Mouse (Mus musculus) limb, embryonic 11.5 days (tissue): ENCODE results near the gene Ufd1. TPM values are rescaled to one million over a fixed set of nuclear protein-coding genes. Genes with fewer than 3 reads are reported as not detected.

Experiments used
- ATAC-seq: fragments of 200-750 bp; cut with Nextera tagmentation; 2 replicates; pipeline ENCODE4 v1.8.0; 2017; ENCODE audit warnings: low read depth; ENCODE audit not compliant: insufficient number of reproducible peaks, low FRiP score, low TSS enrichment
- DNase-seq: peaks from one replicate; pipeline ENCODE4 v3.0.0-alpha.2; 2015; ENCODE audit warnings: low spot score
- H3K27ac ChIP-seq: fragments of 300-500 bp; sonication (generic); replicated peaks from 2 replicates; pipeline ENCODE4 v1.5.1; 2014; ENCODE audit warnings: low read depth, mild to moderate bottlenecking, low read length
- H3K27me3 ChIP-seq: fragments of 300-500 bp; sonication (generic); 2 replicates; pipeline ENCODE4 v1.6.1; 2014; ENCODE audit warnings: mild to moderate bottlenecking, low read length, mixed read lengths; ENCODE audit not compliant: control insufficient read depth, insufficient read depth
- H3K36me3 ChIP-seq: fragments of 300-500 bp; sonication (generic); 2 replicates; pipeline ENCODE4 v1.6.1; 2014; ENCODE audit warnings: mild to moderate bottlenecking, low read length, moderate library complexity, mixed read lengths; ENCODE audit not compliant: control insufficient read depth, insufficient read depth
- H3K4me1 ChIP-seq: fragments of 300-500 bp; sonication (generic); 2 replicates; pipeline ENCODE4 v1.6.1; 2014; ENCODE audit warnings: low read length, mixed read lengths; ENCODE audit not compliant: control insufficient read depth, insufficient read depth
- H3K4me2 ChIP-seq: fragments of 300-500 bp; sonication (generic); 2 replicates; pipeline ENCODE4 v1.6.1; 2014; ENCODE audit warnings: low read depth, mild to moderate bottlenecking, moderate library complexity; ENCODE audit not compliant: severe bottlenecking
- H3K4me3 ChIP-seq: fragments of 300-500 bp; sonication (generic); 2 replicates; pipeline ENCODE4 v1.5.1; 2014; ENCODE audit warnings: low read depth, low read length
- H3K9ac ChIP-seq: fragments of 300-500 bp; sonication (generic); 2 replicates; pipeline ENCODE4 v1.6.1; 2014; ENCODE audit warnings: mild to moderate bottlenecking, low read length
- H3K9me3 ChIP-seq: fragments of 300-500 bp; sonication (generic); 2 replicates; pipeline ENCODE4 v1.6.1; 2016; ENCODE audit warnings: low read length; ENCODE audit not compliant: control insufficient read depth
- WGBS: fragments of 180-500 bp; shearing (Covaris S2); extraction: QIAGEN DNeasy Blood & Tissue Kit; methylation state at CpG from one replicate; pipeline ENCODE4 v1.1.7; 2014; 5-methylcytosine and 5-hydroxymethylcytosine counted together
- polyA plus RNA-seq: library from polyadenylated mRNA; unstranded; fragments of >200 nt; fragmentation: Nextera tagmentation; extraction: Ambion mirVana; gene quantifications from 2 replicates; pipeline ENCODE4 v1.2.1, GENCODE M21; 2014

The Ufd1 gene
- polyA plus RNA-seq, 1 experiment from 2014 or later: 96.5 TPM

DNA sequence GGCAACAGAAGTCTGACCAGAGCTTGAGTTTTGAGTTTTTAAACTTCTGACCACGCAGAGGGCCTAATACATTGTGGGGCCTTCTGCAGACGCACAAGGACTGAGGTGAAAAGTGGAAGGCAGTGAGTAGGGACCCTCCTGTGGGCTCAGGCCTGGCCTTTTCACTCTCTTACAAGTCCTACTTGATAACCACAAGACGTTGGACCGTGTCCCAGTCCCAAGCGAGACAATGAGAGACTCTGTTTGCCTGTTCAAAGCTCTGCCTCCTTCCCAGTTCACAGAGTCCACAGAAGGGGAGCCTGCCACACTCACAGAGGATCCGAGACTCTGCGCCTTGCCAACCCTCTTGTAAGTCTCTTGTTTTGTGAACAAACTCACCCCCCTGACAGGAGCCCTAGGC, 14.9 kb upstream of the Ufd1 start:
- H3K4me3 ChIP-seq: no peak overlapping the region
- no peaks in the 10 kb centered on the region for H3K4me1 ChIP-seq
- no peaks in the 10 kb centered on the region for H3K9me3 ChIP-seq
- H3K4me2 ChIP-seq: no peak overlapping the region
- H3K27me3 ChIP-seq: no peaks in the 10 kb centered on the region
- WGBS: 94% methylated on average over 7 of the region's 7 CpGs
- no peak for DNase-seq
- H3K27ac ChIP-seq: no peak overlapping the region
- no peak overlapping the region for H3K9ac ChIP-seq
- no peak for ATAC-seq
- H3K36me3 ChIP-seq: peaks cover 35% of the 10 kb centered on the region

DNA sequence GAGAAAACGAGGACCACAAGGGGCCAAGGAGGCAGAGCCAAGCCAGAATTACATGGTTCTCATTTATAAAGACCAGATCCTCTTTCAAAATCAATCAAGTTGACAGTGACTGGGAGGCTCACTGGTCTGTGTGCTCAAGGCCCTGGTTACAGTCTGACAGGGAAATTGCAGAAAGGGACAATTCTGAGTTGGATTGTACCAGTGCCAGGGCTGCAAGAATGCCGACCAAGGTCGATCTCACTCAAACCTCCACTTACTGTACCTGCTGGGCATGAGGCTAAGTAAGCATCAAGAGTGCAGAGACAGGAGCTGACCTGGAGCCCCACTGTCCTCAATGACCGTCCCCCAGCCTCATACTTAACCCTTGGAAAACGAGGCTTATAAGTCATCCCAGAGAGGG, 13.4 kb upstream of the Ufd1 start:
- peaks cover 32% of the 10 kb centered on the region for H3K36me3 ChIP-seq
- no peak overlapping the region for H3K27ac ChIP-seq
- 91% methylated on average over 5 of the region's 5 CpGs for WGBS
- H3K4me2 ChIP-seq: no peak overlapping the region
- no peak overlapping the region for H3K4me3 ChIP-seq
- no peak overlapping the region for H3K9ac ChIP-seq
- no peaks in the 10 kb centered on the region for H3K9me3 ChIP-seq
- ATAC-seq: no peak
- no peak for DNase-seq
- H3K27me3 ChIP-seq: no peaks in the 10 kb centered on the region
- no peaks in the 10 kb centered on the region for H3K4me1 ChIP-seq

DNA sequence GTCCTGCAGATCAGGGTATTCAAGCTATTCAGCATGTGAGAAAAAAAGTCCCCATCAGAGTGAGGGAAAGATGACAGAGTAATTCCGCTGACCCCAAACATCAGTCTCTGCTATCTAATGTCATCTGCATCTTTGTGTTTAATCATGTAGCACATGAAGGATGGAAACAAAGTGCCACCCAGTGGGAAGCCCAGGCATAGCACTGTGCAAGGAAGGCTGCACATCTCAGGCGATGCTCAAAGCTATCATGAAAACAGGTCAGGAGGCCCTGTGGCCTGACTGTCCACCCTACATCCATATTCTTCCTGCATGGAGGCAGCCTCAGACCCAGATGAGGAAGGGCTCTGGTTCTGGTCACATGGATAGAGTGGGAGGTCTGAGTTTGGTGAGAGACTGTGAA, 12.7 kb upstream of the Ufd1 start:
- Histone ChIP-seq H3K9ac (no peak overlapping the region), H3K27me3 (no peaks in the 10 kb centered on the region), H3K9me3 (no peaks in the 10 kb centered on the region), H3K36me3 (peaks cover 35% of the 10 kb centered on the region), H3K27ac (no peak overlapping the region), H3K4me3 (no peak overlapping the region), H3K4me2 (no peak overlapping the region), H3K4me1 (no peaks in the 10 kb centered on the region)
- ATAC-seq (no peak), DNase-seq (peak; percentile 32)
- WGBS: 76% methylated on average over 2 of the region's 2 CpGs

DNA sequence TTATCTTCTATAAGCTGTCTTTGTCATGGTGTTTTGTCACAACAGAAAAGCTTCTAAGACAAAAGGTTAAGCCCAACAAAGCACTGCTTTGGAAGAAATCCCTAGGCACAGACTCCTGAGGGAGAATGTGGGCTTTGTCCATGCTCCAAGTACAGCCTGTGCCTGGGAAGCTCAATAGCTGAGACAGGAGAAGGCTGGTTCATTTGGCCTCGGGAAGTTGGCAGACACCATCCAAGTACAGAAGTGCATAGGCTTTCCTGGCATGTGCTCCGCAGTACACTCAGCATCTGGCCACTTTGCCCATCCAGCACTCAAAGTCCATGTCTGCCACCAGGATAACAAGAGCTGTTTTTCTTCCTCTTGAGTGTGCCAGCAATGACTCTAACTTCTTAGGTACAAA, 5.8 kb upstream of the Ufd1 start:
- WGBS: 100% methylated on average over 2 of the region's 2 CpGs
- Histone ChIP-seq H3K4me2 (no peak overlapping the region), H3K27me3 (no peaks in the 10 kb centered on the region), H3K9ac (no peak overlapping the region), H3K27ac (no peak overlapping the region), H3K9me3 (no peaks in the 10 kb centered on the region), H3K4me3 (no peak overlapping the region), H3K4me1 (no peaks in the 10 kb centered on the region), H3K36me3 (peaks cover 22% of the 10 kb centered on the region; the same call in 1 of the 2 replicates)
- DNase-seq (no peak), ATAC-seq (no peak)

DNA sequence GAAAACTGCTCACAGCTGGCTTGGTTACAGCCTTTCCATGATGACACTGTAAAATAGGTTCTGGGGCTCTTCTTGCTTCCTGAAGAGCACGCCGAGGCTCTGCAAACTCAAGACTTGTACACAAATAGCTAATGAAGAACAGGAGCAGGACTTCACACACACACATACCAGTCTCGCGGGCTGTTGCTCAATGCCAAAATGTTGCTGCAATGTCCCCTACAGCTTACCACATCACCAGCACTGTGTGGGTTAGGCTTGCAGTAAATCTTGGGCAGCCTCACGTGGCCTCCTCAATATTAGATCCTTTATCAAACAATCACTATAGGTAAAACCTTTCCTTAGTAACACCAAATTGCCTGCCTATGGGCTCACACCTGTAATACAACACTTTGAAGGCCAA, 2.6 kb upstream of the Ufd1 start:
- H3K9me3 ChIP-seq: no peaks in the 10 kb centered on the region
- DNase-seq: no peak
- no peak overlapping the region for H3K27ac ChIP-seq
- WGBS: 89% methylated on average over 5 of the region's 5 CpGs
- H3K36me3 ChIP-seq: peaks cover 15% of the 10 kb centered on the region; the same call in 1 of the 2 replicates
- H3K4me2 ChIP-seq: no peak overlapping the region
- no peak for ATAC-seq
- H3K27me3 ChIP-seq: no peaks in the 10 kb centered on the region
- no peak overlapping the region for H3K9ac ChIP-seq
- no peak overlapping the region for H3K4me3 ChIP-seq
- H3K4me1 ChIP-seq: peaks cover 4% of the 10 kb centered on the region; the same call in 1 of the 2 replicates

DNA sequence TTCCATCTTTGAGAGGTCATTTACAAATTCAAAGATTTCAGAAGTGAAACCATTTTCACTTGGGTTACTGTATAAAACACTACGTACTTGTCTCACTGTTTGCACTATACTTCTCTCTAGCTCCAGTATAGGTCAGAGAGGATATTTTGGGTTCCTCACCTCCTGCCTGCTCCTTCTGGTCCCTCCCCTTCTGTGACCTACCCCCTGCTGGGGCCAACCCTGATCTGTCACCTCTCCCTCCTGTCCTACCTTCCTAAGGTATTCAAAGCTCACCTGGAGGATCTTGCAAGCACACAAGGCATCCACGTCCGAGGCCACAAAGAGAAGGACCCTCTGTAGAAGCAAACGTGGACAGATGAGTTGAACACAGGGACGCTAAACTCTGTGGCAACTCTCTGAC, 547 bp upstream of the Ufd1 start:
- peaks cover 4% of the 10 kb centered on the region; the same call in 1 of the 2 replicates for H3K4me1 ChIP-seq
- peak overlapping the region; percentile 72 for H3K4me3 ChIP-seq
- ATAC-seq (peak; percentile 33), DNase-seq (no peak)
- H3K9ac ChIP-seq: peak overlapping the region; percentile 73
- peak overlapping the region; percentile 79 for H3K4me2 ChIP-seq
- 7% methylated on average over 5 of the region's 5 CpGs for WGBS
- no peaks in the 10 kb centered on the region for H3K9me3 ChIP-seq
- H3K36me3 ChIP-seq: peaks cover 12% of the 10 kb centered on the region; the same call in 1 of the 2 replicates
- no peaks in the 10 kb centered on the region for H3K27me3 ChIP-seq
- no peak overlapping the region for H3K27ac ChIP-seq

DNA sequence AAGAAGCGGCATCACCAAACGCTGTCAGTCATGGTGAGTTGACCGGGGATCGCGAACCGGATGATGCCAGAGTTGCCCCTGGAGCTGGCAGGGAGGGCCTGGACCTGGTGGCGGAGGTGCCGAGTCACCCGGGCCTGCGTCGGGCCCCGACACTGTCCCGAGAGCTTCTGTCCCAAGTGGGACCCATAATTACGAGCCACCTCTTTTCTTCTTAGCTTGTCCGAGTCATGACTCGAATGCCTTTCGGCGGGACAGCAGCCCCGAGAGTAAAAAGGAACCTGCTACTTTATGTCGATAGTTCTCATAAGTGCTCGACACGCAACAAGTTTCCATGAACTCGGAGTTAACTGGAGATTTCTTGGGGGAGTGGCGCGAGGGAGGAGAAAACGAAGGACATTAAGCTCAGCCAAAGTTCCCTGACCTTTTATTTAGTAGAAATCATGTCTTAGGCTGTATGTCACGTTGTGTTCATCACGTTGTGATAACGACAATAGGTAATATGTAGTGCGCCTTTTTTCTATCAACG, 869 bp downstream of the Ufd1 start:
- peak overlapping the region; percentile 77 for H3K9ac ChIP-seq
- H3K27me3 ChIP-seq: no peaks in the 10 kb centered on the region
- peak overlapping the region; percentile 72 for H3K4me3 ChIP-seq
- no peak overlapping the region for H3K27ac ChIP-seq
- WGBS: 2% methylated on average over 31 of the region's 31 CpGs
- no peaks in the 10 kb centered on the region for H3K9me3 ChIP-seq
- H3K4me1 ChIP-seq: peaks cover 4% of the 10 kb centered on the region; the same call in 1 of the 2 replicates
- peak; percentile 15 for ATAC-seq
- H3K36me3 ChIP-seq: peaks cover 16% of the 10 kb centered on the region
- DNase-seq: no peak
- H3K4me2 ChIP-seq: peak overlapping the region; percentile 49

DNA sequence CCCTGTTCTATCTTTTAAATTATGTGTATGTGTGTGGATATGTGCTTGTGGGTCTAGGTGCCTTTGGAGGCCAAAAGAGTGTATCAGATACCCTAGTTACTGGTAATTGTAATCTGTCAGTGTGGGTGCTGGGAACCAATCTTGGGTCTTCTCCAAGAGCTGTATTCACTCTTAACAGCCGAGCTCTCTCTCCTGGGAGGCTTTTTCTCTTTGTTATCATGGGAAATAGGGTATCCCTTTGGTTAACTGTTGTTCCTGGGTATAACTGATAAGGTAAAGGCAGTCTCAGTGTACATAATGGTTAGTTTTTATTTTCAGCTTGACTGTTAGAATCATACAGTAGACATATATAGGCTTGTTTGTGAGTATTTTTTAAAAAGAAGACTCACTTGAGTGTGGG, 10.8 kb downstream of the Ufd1 start:
- Histone ChIP-seq H3K9me3 (no peaks in the 10 kb centered on the region), H3K4me2 (no peak overlapping the region), H3K27me3 (no peaks in the 10 kb centered on the region), H3K9ac (no peak overlapping the region), H3K4me1 (no peaks in the 10 kb centered on the region), H3K27ac (no peak overlapping the region), H3K4me3 (no peak overlapping the region), H3K36me3 (peaks cover 42% of the 10 kb centered on the region)
- ATAC-seq: no peak
- 86% methylated on average over 1 of the region's 1 CpGs for WGBS
- DNase-seq: no peak

DNA sequence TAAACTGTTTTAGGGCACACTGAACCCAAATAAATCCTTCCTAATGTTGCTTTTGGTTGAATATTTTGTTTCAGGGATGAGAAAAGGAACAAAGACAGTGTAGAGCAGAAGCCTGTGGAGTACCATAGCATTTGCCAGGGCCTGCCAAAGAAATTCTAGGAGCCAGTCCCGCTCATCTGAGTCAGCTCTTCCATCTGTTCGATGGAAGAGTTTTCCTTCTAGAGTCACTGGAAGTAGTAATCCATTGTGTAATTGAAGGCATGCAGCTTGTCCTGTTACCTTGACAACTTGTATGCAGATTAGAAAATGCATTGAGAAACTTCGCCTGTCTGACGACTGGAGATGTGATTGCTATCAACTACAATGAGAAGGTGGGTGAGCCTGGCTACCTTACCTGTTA, 11.3 kb downstream of the Ufd1 start:
- Histone ChIP-seq H3K9ac (no peak overlapping the region), H3K4me2 (no peak overlapping the region), H3K4me1 (no peaks in the 10 kb centered on the region), H3K27ac (no peak overlapping the region), H3K9me3 (no peaks in the 10 kb centered on the region), H3K4me3 (no peak overlapping the region), H3K27me3 (no peaks in the 10 kb centered on the region), H3K36me3 (peaks cover 43% of the 10 kb centered on the region)
- WGBS: 90% methylated on average over 4 of the region's 4 CpGs
- ATAC-seq (no peak), DNase-seq (no peak)
